Mouse (Mus musculus): ENCODE data around the gene Gm11437.

Gm11437 gene

DNA sequence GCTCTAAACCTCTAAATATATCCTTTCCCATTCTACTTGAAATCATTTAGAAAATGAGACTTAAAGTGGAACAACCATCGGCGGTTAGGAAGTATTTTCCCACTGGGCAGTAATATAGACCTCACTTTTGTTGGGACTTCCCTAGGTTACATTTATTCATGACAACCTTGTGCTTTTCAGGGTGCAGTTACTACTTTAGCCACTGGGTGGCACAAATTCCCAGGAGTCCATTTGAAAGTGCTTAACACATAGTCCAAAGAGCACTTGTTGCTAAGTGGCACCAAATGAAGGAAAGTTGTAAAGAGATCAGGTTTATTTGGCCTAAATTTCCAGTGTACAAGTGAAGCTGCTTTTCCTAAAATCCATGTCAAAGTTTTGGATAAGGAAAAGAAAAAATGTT, 25.5 kb downstream of the Gm11437 start:
- DNase-seq (ENCODE audit: low spot score in 2 of 2): peak; percentile 43 to 73

- no peak for DNase-seq (ENCODE audit: low spot score in 2 of 2)
Observed at GRCm38 (mm10) chr11:84136453-84136852, 30.8 kb downstream of the Gm11437 start.

DNA sequence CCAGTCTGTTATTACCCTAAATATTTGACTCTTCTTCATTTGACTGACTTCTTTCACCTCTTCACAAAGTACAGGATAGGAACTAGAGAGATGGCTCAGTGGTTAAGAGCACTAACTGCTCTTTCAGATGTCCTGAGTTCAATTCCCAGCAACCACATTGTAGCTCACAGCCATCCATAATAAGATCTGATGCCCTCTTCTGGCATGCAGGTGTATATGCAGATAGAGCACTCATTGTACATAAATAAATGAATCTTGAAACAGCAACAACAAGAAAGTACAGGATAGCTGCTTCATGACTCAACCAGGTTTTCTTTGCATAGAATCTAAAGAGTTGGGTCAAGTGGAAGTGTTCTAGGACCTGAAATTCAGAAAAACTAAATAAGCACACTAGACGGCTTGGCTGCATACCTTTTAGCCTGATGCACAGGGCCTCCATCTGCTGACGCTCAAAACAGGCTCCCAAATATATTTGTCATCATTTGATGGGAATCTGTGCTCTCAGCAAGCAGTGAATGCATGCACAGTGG, 32.9 kb downstream of the Gm11437 start:
- DNase-seq (ENCODE audit: low spot score in 2 of 2): no peak

DNA sequence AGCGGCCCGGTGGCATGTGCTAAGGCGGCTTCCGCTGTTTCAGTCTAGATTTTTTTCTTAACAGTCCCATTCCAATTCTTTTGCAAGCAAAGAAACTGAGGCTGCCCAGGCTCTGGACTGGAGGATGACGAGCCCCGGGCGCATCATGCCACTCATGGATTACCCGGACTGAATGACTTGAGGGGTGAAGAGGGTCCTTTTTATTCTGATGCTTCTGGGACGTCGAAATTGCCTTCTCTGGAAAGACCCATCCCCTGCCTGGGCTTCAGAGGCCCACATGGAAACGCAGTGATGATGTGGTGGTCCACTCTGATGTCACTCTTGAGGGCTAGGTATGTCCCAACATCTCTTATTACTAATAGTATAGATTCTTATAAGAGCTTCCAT, 37.5 kb downstream of the Gm11437 start:
- DNase-seq (ENCODE audit: low spot score in 2 of 2): no peak

DNA sequence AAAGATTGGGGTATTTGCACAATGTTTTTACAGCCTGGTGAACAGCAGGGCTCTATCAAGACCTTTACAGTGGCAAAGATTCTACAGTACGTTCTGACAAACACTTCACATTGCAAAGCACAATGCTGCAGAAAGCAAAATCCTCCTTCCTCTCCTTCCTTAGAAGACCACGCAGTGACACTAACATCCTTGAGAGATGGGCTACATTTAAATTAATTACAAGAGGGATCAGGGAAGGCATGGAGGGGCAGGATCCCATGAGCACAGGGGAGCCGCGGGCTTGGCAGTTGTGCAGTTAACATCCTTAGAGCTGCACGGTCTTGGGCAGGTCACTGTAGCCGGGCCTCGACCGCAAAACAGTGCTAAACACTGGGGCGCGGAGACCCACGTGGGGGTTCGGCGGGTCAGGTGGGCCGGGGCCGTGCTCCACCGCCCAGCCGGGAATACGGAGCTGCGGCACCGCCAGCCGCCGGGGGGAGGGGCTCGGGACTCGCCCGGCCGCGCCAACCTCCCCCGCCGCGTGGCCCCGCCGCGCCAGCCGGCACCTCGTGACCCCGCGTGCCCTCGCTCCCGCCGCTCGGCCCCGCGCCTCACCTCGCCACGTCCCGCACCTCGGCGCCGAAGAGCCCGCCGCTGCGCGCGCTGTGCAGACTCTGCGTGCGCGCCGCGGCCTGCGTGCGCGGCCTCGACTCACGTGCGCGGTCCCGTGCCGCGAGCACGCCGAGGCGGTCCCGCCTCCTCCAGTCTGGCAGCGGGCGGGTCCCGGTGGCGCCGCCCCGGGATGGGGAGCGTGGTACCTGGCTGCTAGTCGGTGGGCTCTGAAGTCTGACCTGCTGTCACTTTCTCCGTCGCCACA, 38.1 kb downstream of the Gm11437 start, which contains the start of the genes Tada2a and Acaca:
TSS of gene Tada2a (minus strand) at position 658 of the 856 bp plus-strand sequence.
TSS of gene Acaca (plus strand) at position 730 of the 856 bp plus-strand sequence.
- peak; percentile 70 to 87 for DNase-seq (ENCODE audit: low spot score in 2 of 2)

DNA sequence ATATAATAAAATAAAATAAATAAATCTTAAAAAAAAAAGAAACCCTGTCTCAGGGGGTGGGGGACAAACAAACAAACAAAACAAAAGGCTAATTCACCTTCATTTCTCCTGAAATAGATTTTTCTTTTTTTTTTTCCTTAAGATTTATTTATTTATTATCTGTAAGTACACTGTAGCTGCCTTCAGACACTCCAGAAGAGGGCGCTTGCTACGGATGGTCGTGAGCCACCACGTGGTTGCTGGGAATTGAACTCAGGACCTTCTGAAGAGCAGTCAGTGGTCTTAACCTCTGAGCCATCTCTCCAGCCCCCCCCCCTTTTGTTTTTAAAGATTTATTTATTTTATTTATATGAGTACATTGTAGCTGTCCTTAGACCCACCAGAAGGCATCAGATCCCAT, 39.3 kb downstream of the Gm11437 start:
- DNase-seq (ENCODE audit: low spot score in 2 of 2): no peak

- no peak for DNase-seq (ENCODE audit: low spot score in 2 of 2)
Observed at GRCm38 (mm10) chr11:84121051-84121956, 46.0 kb downstream of the Gm11437 start.

GRCm38 (mm10) chr11:84117431-84117830, 49.8 kb downstream of the Gm11437 start:
- DNase-seq (ENCODE audit: low spot score in 2 of 2): no peak

GRCm38 (mm10) chr11:84116221-84116620, 51.1 kb downstream of the Gm11437 start:
- DNase-seq (ENCODE audit: low spot score in 2 of 2): no peak

DNA sequence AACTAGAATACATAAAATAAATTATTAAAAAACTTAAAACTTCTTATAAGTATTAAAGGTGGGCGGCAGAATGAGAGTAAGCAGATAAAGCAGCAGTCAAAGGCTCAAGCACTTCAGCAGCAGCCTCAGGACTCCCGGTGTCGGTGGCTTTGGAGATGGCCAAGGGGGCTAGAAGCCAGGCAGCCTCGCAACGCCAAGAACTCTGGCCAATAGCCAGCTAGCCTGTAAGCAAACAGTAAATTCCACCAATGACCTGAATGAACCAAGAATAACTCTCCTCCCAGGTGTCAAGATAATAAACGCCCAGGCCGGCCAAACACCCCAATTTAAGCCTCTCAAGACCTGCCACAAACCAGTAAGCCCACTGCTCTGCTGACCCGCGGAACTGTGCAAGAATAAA, 51.6 kb downstream of the Gm11437 start:
- no peak for DNase-seq (ENCODE audit: low spot score in 2 of 2)

- DNase-seq (ENCODE audit: low spot score in 2 of 2): no peak
Observed at GRCm38 (mm10) chr11:84113623-84114022, 53.7 kb downstream of the Gm11437 start.

DNA sequence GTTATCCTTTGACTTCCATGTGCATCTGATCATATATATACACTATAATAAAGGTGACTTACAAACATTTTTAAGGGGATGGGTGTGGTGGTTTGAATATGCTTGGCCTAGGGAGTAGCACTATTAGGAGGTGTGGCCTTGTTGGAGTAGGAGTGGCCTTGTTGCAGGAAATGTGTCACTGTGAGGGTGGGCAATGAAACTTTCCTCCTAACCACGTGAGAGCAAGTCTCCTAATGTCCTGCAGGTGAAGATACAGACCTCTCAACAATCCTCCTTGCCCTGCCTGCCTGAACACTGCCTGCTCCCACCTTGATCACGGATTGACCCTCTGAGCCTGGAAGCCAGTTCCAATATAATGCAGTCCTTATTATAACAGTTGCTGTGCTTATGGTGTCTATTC, 60.1 kb downstream of the Gm11437 start:
- no peak for DNase-seq (ENCODE audit: low spot score in 2 of 2)

DNA sequence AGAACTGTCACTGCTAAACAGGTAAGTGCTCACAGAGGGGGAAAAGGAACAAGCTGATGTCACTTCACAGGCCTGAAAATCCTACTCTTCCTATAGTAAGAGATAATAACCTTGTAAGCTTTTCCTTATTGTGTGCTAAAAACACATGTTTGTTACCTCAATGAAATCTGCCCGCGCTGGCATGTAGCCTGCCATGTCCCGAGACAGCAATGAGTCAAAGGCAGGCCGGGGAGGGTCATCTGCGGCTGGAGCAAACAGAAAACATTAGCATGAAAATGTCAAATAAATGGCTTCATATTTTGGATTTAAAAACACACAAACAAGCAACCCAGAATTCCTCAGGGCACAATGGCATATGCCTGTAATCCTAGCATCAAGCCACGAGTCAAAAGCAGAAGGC, 63.2 kb downstream of the Gm11437 start:
- DNase-seq (ENCODE audit: low spot score in 2 of 2): no peak

GRCm38 (mm10) chr11:84101182-84101581, 66.1 kb downstream of the Gm11437 start:
- no peak for DNase-seq (ENCODE audit: low spot score in 2 of 2)

Measured in spleen, postnatal 4 days (tissue).